Mouse (Mus musculus): ENCODE results near the gene Lingo1. TPM values are rescaled to one million over a fixed set of nuclear protein-coding genes. Genes with fewer than 3 reads are reported as not detected.

The Lingo1 gene
- polyA plus RNA-seq, 1 experiment, result not detected

GRCm38 (mm10) chr9:56755119-56755518 is 41.1 kb downstream of the Lingo1 start:
- Histone ChIP-seq H3K4me1 (ENCODE audit: control insufficient read depth, insufficient read depth, low read length) (no peaks in the 10 kb centered on the region), H3K27ac (ENCODE audit: insufficient read depth, low read depth, low read length) (no peak overlapping the region), H3K4me3 (ENCODE audit: insufficient read depth, low read length) (no peak overlapping the region)
- TF ChIP-seq POLR2A (IDR thresholded peaks at IDR 0.05; ENCODE audit: borderline replicate concordance, low read depth, low read length), result no peak

GRCm38 (mm10) chr9:56753386-56753785 is 42.9 kb downstream of the Lingo1 start:
- no peak overlapping the region for H3K27ac ChIP-seq (ENCODE audit: insufficient read depth, low read depth, low read length)
- H3K4me1 ChIP-seq (ENCODE audit: control insufficient read depth, insufficient read depth, low read length), result no peaks in the 10 kb centered on the region
- TF ChIP-seq CTCF (IDR thresholded peaks at IDR 0.05; ENCODE audit: low read depth, low read length) (no peak), POLR2A (IDR thresholded peaks at IDR 0.05; ENCODE audit: borderline replicate concordance, low read depth, low read length) (no peak)
- no peak overlapping the region for H3K4me3 ChIP-seq (ENCODE audit: insufficient read depth, low read length)

GRCm38 (mm10) chr9:56748056-56748455 is 48.2 kb downstream of the Lingo1 start:
- no peak for TF ChIP-seq POLR2A (IDR thresholded peaks at IDR 0.05; ENCODE audit: borderline replicate concordance, low read depth, low read length)
- TF ChIP-seq CTCF (IDR thresholded peaks at IDR 0.05; ENCODE audit: low read depth, low read length), result no peak
- Histone ChIP-seq H3K4me1 (ENCODE audit: control insufficient read depth, insufficient read depth, low read length) (peaks cover 10% of the 10 kb centered on the region), H3K4me3 (ENCODE audit: insufficient read depth, low read length) (no peak overlapping the region), H3K27ac (ENCODE audit: insufficient read depth, low read depth, low read length) (no peak overlapping the region)

GRCm38 (mm10) chr9:56746926-56747294 is 49.4 kb downstream of the Lingo1 start:
- Histone ChIP-seq H3K27ac (ENCODE audit: insufficient read depth, low read depth, low read length) (no peak overlapping the region), H3K4me3 (ENCODE audit: insufficient read depth, low read length) (no peak overlapping the region), H3K4me1 (ENCODE audit: control insufficient read depth, insufficient read depth, low read length) (peaks cover 10% of the 10 kb centered on the region)
- TF ChIP-seq CTCF (IDR thresholded peaks at IDR 0.05; ENCODE audit: low read depth, low read length) (no peak), POLR2A (IDR thresholded peaks at IDR 0.05; ENCODE audit: borderline replicate concordance, low read depth, low read length) (no peak)

GRCm38 (mm10) chr9:56746195-56746925 is 49.9 kb downstream of the Lingo1 start:
- Histone ChIP-seq H3K4me1 (ENCODE audit: control insufficient read depth, insufficient read depth, low read length) (peaks cover 10% of the 10 kb centered on the region), H3K27ac (ENCODE audit: insufficient read depth, low read depth, low read length) (no peak overlapping the region), H3K4me3 (ENCODE audit: insufficient read depth, low read length) (no peak overlapping the region)
- TF ChIP-seq POLR2A (IDR thresholded peaks at IDR 0.05; ENCODE audit: borderline replicate concordance, low read depth, low read length) (no peak), CTCF (IDR thresholded peaks at IDR 0.05; ENCODE audit: low read depth, low read length) (no peak)

GRCm38 (mm10) chr9:56744369-56744768 is 51.9 kb downstream of the Lingo1 start:
- 0 out of 2 replicates have a peak overlapping the region, but pooled peaks have one; percentile 19 for H3K27ac ChIP-seq (ENCODE audit: insufficient read depth, low read depth, low read length)
- H3K4me3 ChIP-seq (ENCODE audit: insufficient read depth, low read length), result no peak overlapping the region
- TF ChIP-seq CTCF (IDR thresholded peaks at IDR 0.05; ENCODE audit: low read depth, low read length), result no peak
- no peak for TF ChIP-seq POLR2A (IDR thresholded peaks at IDR 0.05; ENCODE audit: borderline replicate concordance, low read depth, low read length)
- peaks cover 10% of the 10 kb centered on the region for H3K4me1 ChIP-seq (ENCODE audit: control insufficient read depth, insufficient read depth, low read length)

GRCm38 (mm10) chr9:56739181-56739737 is 57.0 kb downstream of the Lingo1 start:
- H3K27ac ChIP-seq (ENCODE audit: insufficient read depth, low read depth, low read length), result no peak overlapping the region
- peaks cover 5% of the 10 kb centered on the region for H3K4me1 ChIP-seq (ENCODE audit: control insufficient read depth, insufficient read depth, low read length)
- H3K4me3 ChIP-seq (ENCODE audit: insufficient read depth, low read length), result no peak overlapping the region
- TF ChIP-seq CTCF (IDR thresholded peaks at IDR 0.05; ENCODE audit: low read depth, low read length) (no peak), POLR2A (IDR thresholded peaks at IDR 0.05; ENCODE audit: borderline replicate concordance, low read depth, low read length) (no peak)

- Histone ChIP-seq H3K4me1 (ENCODE audit: control insufficient read depth, insufficient read depth, low read length) (no peaks in the 10 kb centered on the region), H3K4me3 (ENCODE audit: insufficient read depth, low read length) (no peak overlapping the region), H3K27ac (ENCODE audit: insufficient read depth, low read depth, low read length) (no peak overlapping the region)
- TF ChIP-seq POLR2A (IDR thresholded peaks at IDR 0.05; ENCODE audit: borderline replicate concordance, low read depth, low read length) (no peak), CTCF (IDR thresholded peaks at IDR 0.05; ENCODE audit: low read depth, low read length) (no peak)
These were observed 57.8 kb downstream of the Lingo1 start for GRCm38 (mm10) chr9:56738261-56739171.

GRCm38 (mm10) chr9:56734398-56734797 is 61.9 kb downstream of the Lingo1 start:
- Histone ChIP-seq H3K27ac (ENCODE audit: insufficient read depth, low read depth, low read length) (no peak overlapping the region), H3K4me3 (ENCODE audit: insufficient read depth, low read length) (no peak overlapping the region), H3K4me1 (ENCODE audit: control insufficient read depth, insufficient read depth, low read length) (no peaks in the 10 kb centered on the region)
- TF ChIP-seq POLR2A (IDR thresholded peaks at IDR 0.05; ENCODE audit: borderline replicate concordance, low read depth, low read length) (no peak), CTCF (IDR thresholded peaks at IDR 0.05; ENCODE audit: low read depth, low read length) (no peak)

- H3K4me1 ChIP-seq (ENCODE audit: control insufficient read depth, insufficient read depth, low read length), result no peaks in the 10 kb centered on the region
- no peak overlapping the region for H3K4me3 ChIP-seq (ENCODE audit: insufficient read depth, low read length)
- no peak for TF ChIP-seq CTCF (IDR thresholded peaks at IDR 0.05; ENCODE audit: low read depth, low read length)
- TF ChIP-seq POLR2A (IDR thresholded peaks at IDR 0.05; ENCODE audit: borderline replicate concordance, low read depth, low read length), result no peak
- no peak overlapping the region for H3K27ac ChIP-seq (ENCODE audit: insufficient read depth, low read depth, low read length)
These were observed 65.3 kb downstream of the Lingo1 start for GRCm38 (mm10) chr9:56730997-56731396.

Measured in bone marrow macrophage, adult 2 months (primary cell).